Mouse (Mus musculus) bone marrow macrophage, adult 2 months (primary cell): ENCODE data around the gene Castor1.

Experiments
- CTCF ChIP-seq: IDR thresholded peaks from 2 replicates; pipeline ENCODE4 v1.5.1; 2012; ENCODE audit warnings: low read depth, mild to moderate bottlenecking, low read length, moderate library complexity
- POLR2A ChIP-seq: IDR thresholded peaks from 2 replicates; pipeline ENCODE4 v1.6.1; 2012; ENCODE audit warnings: mild to moderate bottlenecking, low read depth, low read length, borderline replicate concordance

- TF ChIP-seq POLR2A = no peak
- TF ChIP-seq CTCF = peak; percentile 38; the same call in 1 of the 2 replicates
These were observed 52.9 kb downstream of the Castor1 start for GRCm38 (mm10) chr11:4270744-4271459.
